Mouse (Mus musculus) CH12.LX (cell line): ENCODE measurements around the gene Ugt1a10.

ENCODE experiments used
- CTCF ChIP-seq, 2 experiments: IDR thresholded peaks in 1 of 2; conservative IDR thresholded peaks in 1 of 2; 2 replicates each; pipeline ENCODE4 v1.5.1; 2011 to 2012; ENCODE audit warnings: low read depth in 2 of 2, low read length in 2 of 2, improper control_type of control experiment in 1 of 2, inconsistent platforms in 1 of 2, mild to moderate bottlenecking in 1 of 2, moderate library complexity in 1 of 2
- EP300 ChIP-seq: IDR thresholded peaks from 2 replicates; pipeline ENCODE4 v1.6.1; 2011; ENCODE audit warnings: low read length, improper control_type of control experiment
- NELFE ChIP-seq: IDR thresholded peaks from 2 replicates; pipeline ENCODE4 v1.6.1; 2011; ENCODE audit warnings: low read depth, low read length, improper control_type of control experiment
- PAX5 ChIP-seq: IDR thresholded peaks from 2 replicates; pipeline ENCODE4 v1.6.1; 2012; ENCODE audit warnings: low read length, inconsistent platforms, mixed read lengths
- POLR2A ChIP-seq: IDR thresholded peaks from 2 replicates; pipeline ENCODE4 v1.6.1; 2011; ENCODE audit warnings: low read depth, mild to moderate bottlenecking, improper control_type of control experiment, low read length
- USF2 ChIP-seq: conservative IDR thresholded peaks from 2 replicates; pipeline ENCODE4 v1.6.1; 2011; ENCODE audit warnings: low read depth, low read length, improper control_type of control experiment

GRCm38 (mm10) chr1:88232664-88233380 is 177.6 kb downstream of the Ugt1a10 start:
- TF ChIP-seq PAX5: no peak
- TF ChIP-seq NELFE: no peak
- no peak for TF ChIP-seq CTCF (conservative IDR thresholded peaks at IDR 0.05 in 1 of 2, IDR thresholded peaks at IDR 0.05 in 1 of 2; ENCODE audit: low read depth in 2 of 2, low read length in 2 of 2)
- no peak for TF ChIP-seq POLR2A
- no peak for TF ChIP-seq USF2
- TF ChIP-seq EP300: no peak
